Mouse (Mus musculus): ENCODE data around the gene Nabp2. TPM values are rescaled to one million over a fixed set of nuclear protein-coding genes. Genes with fewer than 3 reads are reported as not detected.

Nabp2 gene
- total RNA-seq, 4 experiments from 2014 or later: 90.1 to 97.4 (median 94.1) TPM

DNA sequence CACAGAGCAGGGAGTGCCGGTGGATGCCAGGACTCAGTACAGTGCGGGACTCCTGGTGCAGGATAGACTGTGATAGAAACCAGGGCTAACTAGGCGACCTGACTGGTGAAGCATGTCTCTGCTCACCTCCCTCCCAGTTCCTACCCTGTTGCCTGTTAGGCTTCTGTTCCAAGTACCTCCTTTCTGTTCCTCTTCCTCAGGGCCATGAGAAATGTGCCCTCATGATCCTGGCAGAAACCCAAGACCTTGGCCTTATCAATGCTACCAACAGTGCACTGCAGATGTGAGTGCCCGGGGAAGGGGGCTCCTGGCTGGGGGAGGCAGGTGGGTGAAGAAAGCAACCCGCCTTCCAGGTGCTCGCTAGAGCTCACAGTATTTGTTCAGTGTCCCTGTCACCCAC lies 21.7 kb downstream of the Nabp2 start:
- peak in 1 of 2 experiments; percentile 11 for DNase-seq (ENCODE audit: low spot score in 2 of 2)

DNA sequence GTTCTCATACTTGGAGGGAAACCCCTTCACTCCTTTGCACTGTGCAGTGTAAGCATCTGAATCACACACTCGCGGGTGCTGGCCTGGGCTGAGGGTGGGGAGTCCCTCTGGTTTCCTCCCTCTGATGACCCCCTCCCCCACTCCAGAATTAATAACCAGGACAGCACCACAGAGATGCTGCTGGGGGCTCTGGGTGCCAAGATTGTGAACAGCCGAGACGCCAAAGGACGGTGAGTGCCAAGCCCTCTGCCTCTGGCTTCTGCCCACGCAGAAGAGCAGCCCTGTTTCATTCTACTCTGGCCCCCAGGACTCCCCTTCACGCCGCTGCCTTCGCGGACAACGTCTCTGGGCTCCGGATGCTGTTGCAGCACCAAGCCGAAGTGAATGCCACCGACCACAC lies 22.4 kb downstream of the Nabp2 start:
- peak in 1 of 2 experiments; percentile 5 for DNase-seq (ENCODE audit: low spot score in 2 of 2)

- DNase-seq (ENCODE audit: low spot score in 2 of 2): no peak
These were observed 25.4 kb downstream of the Nabp2 start for GRCm38 (mm10) chr10:128385902-128386301.

GRCm38 (mm10) chr10:128382482-128382881 lies 28.8 kb downstream of the Nabp2 start:
- DNase-seq (ENCODE audit: low spot score in 2 of 2): no peak

GRCm38 (mm10) chr10:128380565-128380964 lies 30.7 kb downstream of the Nabp2 start:
- no peak for DNase-seq (ENCODE audit: low spot score in 2 of 2)

- DNase-seq (ENCODE audit: low spot score in 2 of 2): no peak
These were observed 32.0 kb downstream of the Nabp2 start for GRCm38 (mm10) chr10:128379260-128379659.

GRCm38 (mm10) chr10:128378462-128378861 lies 32.8 kb downstream of the Nabp2 start:
- no peak for DNase-seq (ENCODE audit: low spot score in 2 of 2)

GRCm38 (mm10) chr10:128377940-128378448 lies 33.3 kb downstream of the Nabp2 start:
- no peak for DNase-seq (ENCODE audit: low spot score in 2 of 2)

GRCm38 (mm10) chr10:128377222-128377939 lies 33.9 kb downstream of the Nabp2 start:
- DNase-seq (ENCODE audit: low spot score in 2 of 2): no peak

DNA sequence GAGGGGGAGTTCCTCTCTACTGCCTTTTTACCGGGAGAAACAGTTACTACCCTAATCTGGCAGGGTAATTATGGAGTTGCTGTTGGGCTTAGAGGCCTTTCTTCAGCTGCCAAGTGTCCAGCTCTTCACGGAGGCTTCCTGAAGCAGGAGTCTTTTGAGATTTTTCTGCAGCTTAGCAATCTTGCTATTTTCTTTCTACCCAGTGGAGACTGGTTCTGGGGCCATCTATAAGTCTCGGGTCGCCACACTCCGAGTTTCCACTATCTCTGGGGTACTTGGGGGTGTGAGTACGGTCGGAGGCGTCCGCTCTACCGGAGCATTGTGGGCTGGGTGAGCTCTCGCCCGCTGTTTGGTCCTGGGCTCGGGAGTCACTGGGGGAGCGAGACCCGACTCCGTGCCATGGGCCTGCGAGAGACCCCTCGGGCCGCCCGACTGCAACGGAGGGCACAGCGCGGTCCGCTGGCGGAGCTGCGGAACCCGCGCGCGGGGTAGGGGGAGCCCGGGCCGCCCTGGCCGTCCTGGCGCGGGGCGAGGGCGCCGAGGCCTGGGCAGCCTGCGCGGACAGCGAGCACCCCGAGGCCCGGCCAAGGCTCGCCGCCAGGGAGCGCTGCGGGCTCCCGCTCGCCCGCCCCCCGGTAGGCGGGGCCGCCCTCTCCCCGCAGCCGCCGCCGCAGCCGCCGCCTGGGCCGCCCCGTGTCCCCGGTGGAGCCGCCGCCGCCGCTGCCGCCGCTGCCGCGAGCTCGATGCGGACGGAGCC lies 34.7 kb downstream of the Nabp2 start, which contains the start of gene Ankrd52:
Ankrd52 (plus strand) TSS at position 661 of the 757 bp plus-strand sequence.
- DNase-seq (ENCODE audit: low spot score in 2 of 2): peak; percentile 60 to 65

DNA sequence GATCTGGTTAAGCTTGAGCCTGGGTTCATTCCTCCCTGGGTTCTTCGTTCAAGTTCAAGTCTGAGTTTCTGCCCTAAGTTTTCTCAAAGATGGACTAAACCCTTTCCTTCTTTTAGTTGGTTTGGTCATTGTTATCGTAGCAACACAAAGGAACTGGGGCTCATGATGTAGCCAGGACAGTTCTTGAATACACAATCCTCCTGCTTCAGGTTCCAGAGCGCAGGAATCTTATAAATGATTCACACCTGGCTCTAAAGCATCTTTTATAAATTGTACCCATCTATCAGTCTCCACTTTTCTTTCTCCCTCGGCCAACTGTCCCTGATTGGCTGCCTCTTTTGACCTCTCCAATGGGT lies 35.2 kb downstream of the Nabp2 start:
- no peak for DNase-seq (ENCODE audit: low spot score in 2 of 2)

DNA sequence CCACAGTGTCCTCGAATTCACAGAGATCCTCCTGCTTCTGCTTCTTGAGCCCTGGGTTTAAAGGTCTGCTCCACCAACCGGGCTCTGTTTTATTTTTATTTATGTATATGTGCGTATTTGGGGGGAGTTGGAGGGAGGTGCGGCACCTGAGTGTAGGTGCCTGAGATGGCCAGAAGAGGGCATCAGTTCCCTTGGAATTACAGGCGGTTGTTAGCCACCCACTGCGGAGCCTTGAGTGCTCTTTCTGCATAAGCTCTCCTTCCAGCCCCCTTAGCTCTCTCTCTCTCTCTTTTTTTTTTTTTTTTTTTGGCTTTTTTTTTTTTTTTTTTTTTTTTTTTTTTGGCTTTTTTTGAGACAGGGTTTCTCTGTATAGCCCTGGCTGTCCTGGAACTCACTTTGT lies 36.9 kb downstream of the Nabp2 start:
- no peak for DNase-seq (ENCODE audit: low spot score in 2 of 2)

DNA sequence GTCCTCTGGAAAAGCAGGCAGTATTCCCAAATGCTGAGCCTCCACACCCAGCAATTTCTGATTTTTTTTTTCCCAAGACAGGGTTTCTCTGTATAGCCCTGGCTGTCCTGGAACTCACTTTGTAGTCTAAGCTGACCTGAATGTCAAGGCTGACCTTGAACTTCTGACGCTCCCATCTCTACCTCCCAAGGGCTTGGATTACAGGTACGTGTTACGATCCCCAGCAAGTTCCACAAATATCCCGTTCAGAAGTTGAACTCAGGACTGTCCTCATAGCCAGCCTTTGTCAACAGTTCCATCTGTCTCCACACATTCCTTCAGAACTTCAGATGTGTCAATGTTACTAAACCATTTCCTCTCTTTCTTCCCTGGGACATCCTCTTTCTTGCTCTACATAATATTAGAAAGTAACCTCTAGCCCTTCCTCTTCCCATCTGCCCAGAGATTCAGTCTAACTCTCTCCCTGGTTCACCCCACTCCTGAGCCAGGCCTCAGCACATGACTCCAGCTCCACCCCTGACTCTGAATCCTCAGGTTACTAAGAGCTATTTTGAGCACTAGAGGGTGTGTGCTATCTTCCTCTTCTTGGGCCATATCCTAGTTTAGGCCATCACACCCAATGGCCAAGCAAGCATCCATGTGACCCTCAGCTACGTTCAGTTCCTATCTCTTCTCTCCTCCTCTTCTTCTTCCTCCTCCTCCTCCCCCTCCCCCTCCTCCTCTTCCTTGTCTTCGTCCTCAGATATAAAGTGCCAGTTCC lies 38.1 kb downstream of the Nabp2 start:
- no peak for DNase-seq (ENCODE audit: low spot score in 2 of 2)

DNA sequence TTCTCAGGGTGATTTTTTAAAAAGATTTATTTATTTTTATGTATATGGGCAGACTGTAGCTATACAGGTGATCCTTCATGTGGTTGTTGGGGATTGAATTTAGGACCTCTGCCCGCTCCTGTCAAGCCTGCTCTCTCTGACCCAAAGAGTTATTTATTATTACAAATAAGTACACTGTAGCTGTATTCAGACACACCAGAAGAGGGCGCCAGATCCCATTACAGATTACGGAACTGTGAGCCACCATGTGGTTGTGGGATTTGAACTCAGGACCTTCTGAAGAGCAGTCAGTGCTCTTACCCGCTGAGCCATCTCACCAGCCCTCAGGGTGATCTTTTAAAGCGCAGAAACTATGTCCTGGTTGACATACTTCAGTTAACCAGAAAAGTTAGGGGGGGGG lies 39.1 kb downstream of the Nabp2 start:
- no peak for DNase-seq (ENCODE audit: low spot score in 2 of 2)

- DNase-seq (ENCODE audit: low spot score in 2 of 2): no peak
These were observed 40.7 kb downstream of the Nabp2 start for GRCm38 (mm10) chr10:128370601-128371000.

DNA sequence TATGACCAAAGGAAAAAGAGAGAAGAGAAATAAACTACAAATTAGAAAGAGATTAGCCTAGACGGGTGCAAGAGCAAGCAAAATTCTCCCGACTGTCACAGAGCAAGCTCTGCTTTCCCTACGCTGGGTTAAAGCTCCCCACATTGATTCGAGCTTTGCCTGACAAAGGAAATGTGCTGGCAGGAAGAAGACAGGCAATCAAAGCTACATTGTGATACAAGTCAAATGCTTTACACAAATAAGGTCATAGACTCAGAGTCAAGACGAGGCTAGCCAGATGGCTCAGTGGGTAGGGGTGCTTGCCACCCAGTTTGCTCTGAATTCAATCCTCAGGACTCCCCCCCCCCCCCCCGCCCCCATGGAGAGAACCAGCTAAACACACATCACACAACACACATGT lies 41.3 kb downstream of the Nabp2 start:
- no peak for DNase-seq (ENCODE audit: low spot score in 2 of 2)

GRCm38 (mm10) chr10:128369599-128369998 lies 41.7 kb downstream of the Nabp2 start:
- DNase-seq (ENCODE audit: low spot score in 2 of 2): no peak

DNA sequence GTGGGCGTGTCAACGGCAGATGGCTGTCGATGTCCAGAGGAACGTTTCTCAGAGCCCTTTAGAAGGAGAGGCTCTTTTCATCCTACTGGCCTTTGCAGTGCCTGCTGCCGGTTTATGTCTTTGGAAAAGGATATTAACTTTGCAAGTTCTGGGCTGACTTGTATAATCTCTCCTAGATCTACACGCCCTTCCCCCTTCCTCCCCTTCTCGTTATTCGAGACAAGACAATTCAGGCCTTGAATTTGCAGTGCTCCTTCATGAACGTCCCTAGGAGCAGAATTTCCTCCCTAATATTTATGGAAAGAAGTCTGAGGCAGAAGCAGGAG lies 42.1 kb downstream of the Nabp2 start:
- no peak for DNase-seq (ENCODE audit: low spot score in 2 of 2)

GRCm38 (mm10) chr10:128368402-128369217 lies 42.7 kb downstream of the Nabp2 start, which contains the start of gene Coq10a:
Coq10a (minus strand) TSS chr10:128368997.
- peak; percentile 87 to 96 for DNase-seq (ENCODE audit: low spot score in 2 of 2)

GRCm38 (mm10) chr10:128367899-128368401 lies 43.3 kb downstream of the Nabp2 start:
- peak in 1 of 2 experiments; percentile 50 for DNase-seq (ENCODE audit: low spot score in 2 of 2)

DNA sequence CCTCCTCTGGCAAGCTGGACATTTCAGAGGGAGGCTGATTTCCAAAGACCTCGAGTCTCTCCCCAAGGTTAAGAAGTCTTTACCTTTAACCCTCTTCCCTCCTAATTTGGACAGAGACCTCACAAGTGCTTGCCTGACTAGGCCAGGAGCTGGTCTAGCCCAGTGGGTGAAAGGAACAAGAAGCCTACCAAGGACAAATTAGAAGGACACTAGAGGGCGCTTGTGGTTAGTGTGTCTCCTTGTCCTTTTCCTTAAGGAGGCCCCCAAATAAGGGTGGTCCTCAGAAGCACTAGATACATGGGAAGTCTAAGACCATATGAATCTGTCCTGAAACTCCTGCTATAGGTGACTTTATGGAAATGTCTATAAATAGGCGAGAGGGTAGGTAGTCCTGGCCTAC lies 48.7 kb downstream of the Nabp2 start:
- no peak for DNase-seq (ENCODE audit: low spot score in 2 of 2)

Data from left cerebral cortex, adult 8-10 months (tissue).